Comparison of ENCODE assay signal across 20 mouse cellular contexts in the genomic region with DNA sequence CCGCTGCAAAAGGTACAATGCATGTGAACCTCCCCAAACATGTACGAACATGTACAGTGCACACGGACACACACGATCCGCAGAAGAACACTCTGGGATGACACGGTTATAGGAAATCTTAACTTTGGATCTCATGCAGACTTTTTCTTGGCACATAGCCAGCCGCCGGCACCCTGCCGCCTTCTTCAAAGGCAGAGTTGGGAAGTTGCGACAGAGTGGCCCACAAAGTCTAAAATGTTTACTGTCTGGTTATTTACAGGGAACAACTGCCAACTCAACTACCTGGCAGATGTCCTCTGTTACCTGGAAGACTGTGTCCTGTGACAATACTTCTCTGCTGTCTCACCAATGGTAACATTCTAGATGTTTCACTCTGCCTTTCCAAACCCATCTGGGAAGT. TPM values are rescaled to one million over a fixed set of nuclear protein-coding genes. Genes with fewer than 3 reads are reported as not detected.
A peak's percentile ranks its signal among the peaks of the same experiment; 100 is the strongest.
DNase-seq lines count a peak whose midpoint lies in the region; ATAC-seq and TF ChIP-seq lines count a peak whose summit lies in the region.
"Had no signal": no experiment of that assay in that cellular context is flagged by ENCODE, and none has a peak within 500 bp of the region (broad histone marks: within the 10 kb centered on the region; RNA-seq: fewer than 3 reads in every experiment).

No protein-coding gene starts in this region.

- H3K4me3 ChIP-seq in forebrain, postnatal 0 days (ENCODE audit: low read depth, low read length): no peak overlapping the region
- H3K4me3 ChIP-seq in forebrain, embryonic 12.5 days (replicated peaks): no peak overlapping the region
- no peak overlapping the region for H3K4me3 ChIP-seq in liver, adult 2 months (ENCODE audit: insufficient read depth, low read depth, low read length)
- no peak overlapping the region for H3K4me3 ChIP-seq in liver, embryonic 12.5 days
- H3K4me3 ChIP-seq: erythroblast, embryonic 14.5 days; hindbrain, embryonic 10.5 days; limb, embryonic 15.5 days; neural tube, embryonic 12.5 days had no signal

- no peaks in the 10 kb centered on the region for H3K36me3 ChIP-seq in forebrain, postnatal 0 days (ENCODE audit: insufficient read depth)
- no peaks in the 10 kb centered on the region for H3K36me3 ChIP-seq in forebrain, embryonic 12.5 days (replicated peaks)
- no peaks in the 10 kb centered on the region for H3K36me3 ChIP-seq in liver, adult 2 months (ENCODE audit: control insufficient read depth, insufficient read depth, low read length)
- H3K36me3 ChIP-seq in liver, embryonic 12.5 days: no peaks in the 10 kb centered on the region
- H3K36me3 ChIP-seq: hindbrain, embryonic 10.5 days; limb, embryonic 15.5 days; neural tube, embryonic 12.5 days had no signal

- no peaks in the 10 kb centered on the region for H3K27me3 ChIP-seq in forebrain, postnatal 0 days (ENCODE audit: insufficient read depth, low read length)
- no peaks in the 10 kb centered on the region for H3K27me3 ChIP-seq in forebrain, embryonic 12.5 days
- H3K27me3 ChIP-seq in liver, adult 2 months (ENCODE audit: control insufficient read depth, insufficient read depth, low read length): no peaks in the 10 kb centered on the region
- no peaks in the 10 kb centered on the region for H3K27me3 ChIP-seq in liver, embryonic 12.5 days (replicated peaks)
- H3K27me3 ChIP-seq: limb, embryonic 15.5 days; neural tube, embryonic 12.5 days had no signal

- WGBS in forebrain, postnatal 0 days: 66% methylated on average over 10 of the region's 10 CpGs
- 89% methylated on average over 10 of the region's 10 CpGs for WGBS in forebrain, embryonic 12.5 days
- 24% methylated on average over 10 of the region's 10 CpGs for WGBS in liver, adult 2 months
- 66% methylated on average over 10 of the region's 10 CpGs for WGBS in liver, embryonic 12.5 days (ENCODE audit: insufficient replicate concordance)

- TF ChIP-seq POLR2A in liver, adult 2 months (IDR thresholded peaks at IDR 0.05; ENCODE audit: extremely low read depth, insufficient read depth, low read length): no peak

- no peak overlapping the region for H3K27ac ChIP-seq in forebrain, postnatal 0 days (ENCODE audit: low read depth, low read length)
- H3K27ac ChIP-seq in forebrain, embryonic 12.5 days: no peak overlapping the region
- H3K27ac ChIP-seq in liver, adult 2 months (replicated peaks; ENCODE audit: insufficient read depth, low read depth, low read length): no peak overlapping the region
- H3K27ac ChIP-seq in liver, embryonic 12.5 days: no peak overlapping the region
- H3K27ac ChIP-seq: hindbrain, embryonic 10.5 days; limb, embryonic 15.5 days; neural tube, embryonic 12.5 days had no signal

- no peaks in the 10 kb centered on the region for H3K9me3 ChIP-seq in forebrain, postnatal 0 days (ENCODE audit: low read length)
- no peaks in the 10 kb centered on the region for H3K9me3 ChIP-seq in forebrain, embryonic 12.5 days
- H3K9me3 ChIP-seq in liver, embryonic 12.5 days (replicated peaks): no peaks in the 10 kb centered on the region
- H3K9me3 ChIP-seq: hindbrain, embryonic 10.5 days; limb, embryonic 15.5 days; neural tube, embryonic 12.5 days had no signal

- no peak for ATAC-seq in forebrain, postnatal 0 days
- no peak for ATAC-seq in forebrain, embryonic 12.5 days (ENCODE audit: low FRiP score)
- ATAC-seq in liver, embryonic 12.5 days: no peak
- ATAC-seq: intestine, embryonic 16.5 days had no signal

- TF ChIP-seq CTCF in forebrain, postnatal 0 days (IDR thresholded peaks at IDR 0.05; ENCODE audit: low read depth): no peak
- no peak for TF ChIP-seq CTCF in liver, adult 2 months (IDR thresholded peaks at IDR 0.05; ENCODE audit: low read depth, low read length)

- no peaks in the 10 kb centered on the region for H3K4me1 ChIP-seq in forebrain, postnatal 0 days (ENCODE audit: insufficient read depth)
- H3K4me1 ChIP-seq in forebrain, embryonic 12.5 days: no peaks in the 10 kb centered on the region
- H3K4me1 ChIP-seq in liver, adult 2 months (ENCODE audit: control insufficient read depth, insufficient read depth, low read length): peaks cover 8% of the 10 kb centered on the region
- H3K4me1 ChIP-seq in liver, embryonic 12.5 days: peaks cover 15% of the 10 kb centered on the region; the same call in 1 of the 2 replicates
- H3K4me1 ChIP-seq: limb, embryonic 15.5 days; neural tube, embryonic 12.5 days had no signal

- H3K9ac ChIP-seq in forebrain, postnatal 0 days: no peak overlapping the region
- no peak overlapping the region for H3K9ac ChIP-seq in forebrain, embryonic 12.5 days
- no peak overlapping the region for H3K9ac ChIP-seq in liver, adult 2 months (ENCODE audit: low read depth, low read length)
- H3K9ac ChIP-seq in liver, embryonic 12.5 days: no peak overlapping the region
- H3K9ac ChIP-seq: limb, embryonic 15.5 days; neural tube, embryonic 12.5 days had no signal

- peak; percentile 9 for DNase-seq in forebrain, postnatal 0 days
- DNase-seq in liver, adult 2 months (ENCODE audit: extremely low read depth, low read depth, low spot score): peak; percentile 94
- DNase-seq in NIH3T3 (ENCODE audit: low read depth): peak; percentile 9
- peak; percentile 47 to 75 for DNase-seq in adrenal gland, postnatal 36 days
- no peak for DNase-seq in cerebellum, adult 8-10 months
- DNase-seq in cerebellum, adult 9-10 months: no peak
- DNase-seq: B cell, adult 2 months; cerebellum, adult 18-20 months; embryo, embryonic 11 days had no signal

- H3K4me2 ChIP-seq in forebrain, postnatal 0 days (ENCODE audit: low read depth): no peak overlapping the region
- H3K4me2 ChIP-seq in forebrain, embryonic 12.5 days: no peak overlapping the region
- H3K4me2 ChIP-seq in liver, embryonic 12.5 days: no peak overlapping the region
- H3K4me2 ChIP-seq: limb, embryonic 15.5 days; neural tube, embryonic 12.5 days had no signal

- H3K79me2 ChIP-seq in liver, adult 2 months (ENCODE audit: control insufficient read depth, insufficient read depth, low read length): no peaks in the 10 kb centered on the region

RNA-seq across cellular contexts. Expression of gene Slc13a3, which starts 30.0 kb away (rescaled TPM):
- total RNA-seq in forebrain, postnatal 0 days (2014; rRNA removed): 12.7 and 24.3 TPM in 2 replicates
- polyA plus RNA-seq in forebrain, postnatal 0 days (2015; fragmentation: Nextera tagmentation; extraction: Ambion mirVana): 14.4 and 18.0 TPM in 2 replicates
- polyA plus RNA-seq in forebrain, embryonic 12.5 days (2016; fragmentation: Nextera tagmentation; extraction: Ambion mirVana): 2.1 and 3.3 TPM in 2 replicates
- 8.2 and 8.3 TPM in 2 replicates for total RNA-seq in liver, adult 2 months (2014; rRNA removed)
- polyA plus RNA-seq in liver, adult 2 months (2012; rRNA removed): 16.1 and 28.1 TPM in 2 replicates
- 3.6 and 3.8 TPM in 2 replicates for polyA plus RNA-seq in liver, embryonic 12.5 days (2016; fragmentation: Nextera tagmentation; extraction: Ambion mirVana)
- total RNA-seq in adrenal gland, postnatal 36 days (2021): 1 to 10 TPM in 1 of 2 experiments, under 1 TPM in 1; 0.72 to 1.3 TPM

RNA-seq across cellular contexts. Expression of gene Ocstamp, which starts 42.8 kb away (rescaled TPM):
- total RNA-seq in forebrain, postnatal 0 days (2014; rRNA removed): not detected in 2 replicates
- not detected in 2 replicates for polyA plus RNA-seq in forebrain, postnatal 0 days (2015; fragmentation: Nextera tagmentation; extraction: Ambion mirVana)
- polyA plus RNA-seq in forebrain, embryonic 12.5 days (2016; fragmentation: Nextera tagmentation; extraction: Ambion mirVana): 0.06 TPM in 1 of 2 replicates, not detected in the other
- 0.07 and 0.28 TPM in 2 replicates for total RNA-seq in liver, adult 2 months (2014; rRNA removed)
- 0.81 and 0.83 TPM in 2 replicates for polyA plus RNA-seq in liver, adult 2 months (2012; rRNA removed)
- 1.5 and 1.8 TPM in 2 replicates for polyA plus RNA-seq in liver, embryonic 12.5 days (2016; fragmentation: Nextera tagmentation; extraction: Ambion mirVana)
- total RNA-seq in adrenal gland, postnatal 36 days (2021): under 1 TPM in 1 of 2 experiments, not detected in 1; 0.26 TPM
- total RNA-seq: layer of hippocampus, adult 18-20 months; megakaryocyte progenitor cell, adult 5-6 weeks; midbrain, postnatal 0 days had no signal
- polyA plus RNA-seq: heart, embryonic 14.5 days; hindbrain, embryonic 10.5 days had no signal

RNA-seq across cellular contexts. Expression of gene Trp53rka, which starts 50.1 kb away (rescaled TPM):
- 44.0 and 54.6 TPM in 2 replicates for total RNA-seq in forebrain, postnatal 0 days (2014; rRNA removed)
- 31.8 and 36.8 TPM in 2 replicates for polyA plus RNA-seq in forebrain, postnatal 0 days (2015; fragmentation: Nextera tagmentation; extraction: Ambion mirVana)
- 43.3 and 47.5 TPM in 2 replicates for polyA plus RNA-seq in forebrain, embryonic 12.5 days (2016; fragmentation: Nextera tagmentation; extraction: Ambion mirVana)
- total RNA-seq in liver, adult 2 months (2014; rRNA removed): 4.1 and 5.6 TPM in 2 replicates
- 9.3 and 11.3 TPM in 2 replicates for polyA plus RNA-seq in liver, adult 2 months (2012; rRNA removed)
- 19.0 and 19.4 TPM in 2 replicates for polyA plus RNA-seq in liver, embryonic 12.5 days (2016; fragmentation: Nextera tagmentation; extraction: Ambion mirVana)
- total RNA-seq in adrenal gland, postnatal 36 days (2021): 10 to 100 TPM; 13.1 to 15.8 TPM

RNA-seq across cellular contexts. Expression of gene Zfp334, which starts 54.9 kb away (rescaled TPM):
- total RNA-seq in forebrain, postnatal 0 days (2014; rRNA removed): 16.7 and 22.4 TPM in 2 replicates
- polyA plus RNA-seq in forebrain, postnatal 0 days (2015; fragmentation: Nextera tagmentation; extraction: Ambion mirVana): 2.8 and 4.6 TPM in 2 replicates
- 22.9 and 24.0 TPM in 2 replicates for polyA plus RNA-seq in forebrain, embryonic 12.5 days (2016; fragmentation: Nextera tagmentation; extraction: Ambion mirVana)
- total RNA-seq in liver, adult 2 months (2014; rRNA removed): 0.65 and 0.74 TPM in 2 replicates
- polyA plus RNA-seq in liver, adult 2 months (2012; rRNA removed): 0.46 and 0.50 TPM in 2 replicates
- polyA plus RNA-seq in liver, embryonic 12.5 days (2016; fragmentation: Nextera tagmentation; extraction: Ambion mirVana): 2.5 and 2.7 TPM in 2 replicates
- 1 to 10 TPM; 4.0 to 6.1 TPM for total RNA-seq in adrenal gland, postnatal 36 days (2021)
- total RNA-seq: megakaryocyte progenitor cell, adult 5-6 weeks had no signal
- polyA plus RNA-seq: erythroblast, embryonic 14.5 days had no signal

Comparison
In these comparisons a context has a peak if more than half of its experiments do, and no peak if none do; other contexts are left out.
1. DNase-seq: peak in forebrain, postnatal 0 days (single experiment), liver, adult 2 months (single experiment), NIH3T3 (single experiment) and adrenal gland, postnatal 36 days (2 of 2); none in cerebellum, adult 8-10 months (single experiment) and cerebellum, adult 9-10 months (single experiment).